Mouse (Mus musculus): ENCODE measurements around the gene Serpinf2.

- TF ChIP-seq CTCF (IDR thresholded peaks at IDR 0.05; ENCODE audit: extremely low read depth, insufficient read depth, insufficient read length, insufficient replicate concordance), result no peak
- no peak for TF ChIP-seq POLR2A (IDR thresholded peaks at IDR 0.05; ENCODE audit: low read depth, low read length)
Observed at GRCm38 (mm10) chr11:75473376-75473775, 34.0 kb upstream of the Serpinf2 start.

All from spleen, adult 2 months (tissue).